Mouse (Mus musculus): ENCODE measurements around the gene Gm3448.
A peak's percentile ranks its signal among the peaks of the same experiment; 100 is the strongest.
"Not testable (repeated sequence)": the region's sequence is repeated elsewhere in the genome, so short reads cannot be mapped to it uniquely, and the experiment has no call there.

The Gm3448 gene

GRCm38 (mm10) chr17:15031414-15031813 is 9.9 kb downstream of the Gm3448 start:
- not testable (repeated sequence) for DNase-seq (ENCODE audit: low read depth)

- not testable (repeated sequence) for DNase-seq (ENCODE audit: low read depth)
These were observed 15.8 kb downstream of the Gm3448 start for GRCm38 (mm10) chr17:15025513-15025912.

- DNase-seq (ENCODE audit: low read depth) = not testable (repeated sequence)
These were observed 16.7 kb downstream of the Gm3448 start for GRCm38 (mm10) chr17:15024502-15025193.

DNA sequence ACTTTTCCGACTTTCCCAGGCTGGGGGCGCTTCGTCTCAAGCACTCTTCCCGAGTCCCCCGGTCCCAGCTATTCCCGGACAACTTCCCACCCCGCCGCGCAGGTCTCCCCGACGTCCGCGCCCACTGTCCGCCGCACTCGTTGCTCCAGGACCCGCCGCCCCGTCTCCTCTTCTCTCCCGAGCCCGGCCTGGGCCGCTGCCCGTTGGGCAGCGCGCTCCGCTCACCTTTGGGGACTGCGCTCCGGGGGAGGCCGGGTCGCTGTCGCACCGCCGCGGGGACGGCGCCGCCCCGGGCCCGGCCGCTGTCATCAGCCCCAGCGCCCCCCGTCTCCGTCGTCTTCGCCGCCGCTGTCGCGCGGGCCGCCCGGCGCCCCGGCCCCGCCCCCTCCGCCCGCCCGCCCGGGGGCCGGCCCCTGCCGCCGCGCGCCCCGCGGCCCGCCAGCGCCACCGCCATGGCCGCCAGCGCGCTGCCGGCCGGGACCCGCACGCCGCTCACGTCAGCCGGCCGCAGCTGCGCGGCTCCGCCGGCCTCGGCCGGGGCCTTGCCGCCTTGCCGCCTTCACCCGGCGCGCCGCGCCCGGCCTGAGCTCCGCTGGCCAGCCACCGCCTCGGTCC is 17.4 kb downstream of the Gm3448 start:
- DNase-seq (ENCODE audit: low read depth) = not testable (repeated sequence)

DNA sequence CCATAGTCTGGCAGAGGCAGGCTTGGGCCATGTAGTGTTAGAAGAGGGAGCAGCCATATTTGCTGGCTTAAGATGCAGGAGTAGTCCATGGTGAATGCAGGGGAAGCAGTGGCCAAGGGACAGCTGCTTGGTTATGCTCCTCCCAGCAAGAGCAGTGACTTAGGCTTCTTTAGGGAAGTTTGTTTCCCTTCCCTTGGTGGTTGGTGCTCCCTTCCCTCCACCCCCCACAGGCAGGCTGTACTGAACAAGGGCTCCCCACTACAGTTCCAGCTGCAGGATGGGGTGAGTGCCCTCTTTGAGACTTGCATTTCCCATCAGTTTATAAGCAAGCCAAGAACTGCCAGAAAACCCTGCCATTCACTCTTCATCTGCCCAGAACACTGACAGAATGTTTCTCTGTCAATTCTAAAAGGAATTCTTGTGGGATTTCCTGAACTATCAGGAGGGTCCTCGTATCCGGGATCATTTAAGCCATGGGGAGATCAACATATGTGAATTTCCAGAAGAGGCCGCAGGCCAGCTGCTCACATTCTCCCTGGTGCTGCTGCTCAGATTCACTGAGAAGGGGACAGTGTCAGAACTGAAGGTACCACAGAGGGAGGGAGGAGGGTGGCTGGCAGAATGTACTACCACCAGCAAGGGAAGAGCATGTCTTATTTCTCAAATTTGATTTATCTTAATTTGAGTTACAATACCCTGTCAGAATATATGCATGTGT is 19.7 kb downstream of the Gm3448 start:
- DNase-seq (ENCODE audit: low read depth) = not testable (repeated sequence)

DNA sequence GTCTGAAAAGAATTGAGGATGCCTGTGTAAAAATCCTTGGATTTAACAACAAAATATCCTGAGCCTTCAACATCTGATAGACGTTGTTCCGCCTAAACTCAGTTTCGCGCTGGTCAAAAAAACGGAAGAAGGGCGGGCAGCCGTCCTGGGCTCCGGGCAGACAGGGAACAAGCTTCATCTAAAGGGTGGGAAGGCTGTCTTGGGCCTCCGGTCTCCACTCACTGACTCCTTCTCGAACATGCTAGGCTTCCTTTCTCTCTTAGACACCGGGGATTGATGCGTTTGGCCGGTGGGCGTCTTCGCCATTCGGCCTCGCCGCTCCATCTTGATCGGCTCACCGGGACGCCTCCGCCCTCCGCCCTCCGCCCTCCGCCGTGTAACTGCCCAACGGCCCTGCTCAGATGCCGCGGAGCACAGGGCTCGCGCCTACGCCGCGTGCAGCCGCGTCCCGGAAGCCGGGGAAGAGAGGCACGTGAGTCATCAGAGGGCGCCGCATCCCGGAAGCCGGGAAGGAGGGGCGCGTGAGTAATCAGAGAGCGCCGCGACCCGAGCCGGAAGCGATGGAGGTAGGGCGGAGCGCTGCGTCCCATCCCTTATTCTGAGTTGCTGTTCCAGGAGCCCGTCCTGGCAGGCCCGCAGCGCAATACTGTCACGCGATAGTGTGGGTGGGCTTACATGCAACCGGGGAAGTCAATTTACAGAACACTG is 31.5 kb downstream of the Gm3448 start, which contains the start of gene Gm3435:
Gene Gm3435 (plus strand): TSS at position 471 of the 708 bp plus-strand sequence.
- DNase-seq (ENCODE audit: low read depth) = not testable (repeated sequence)

DNA sequence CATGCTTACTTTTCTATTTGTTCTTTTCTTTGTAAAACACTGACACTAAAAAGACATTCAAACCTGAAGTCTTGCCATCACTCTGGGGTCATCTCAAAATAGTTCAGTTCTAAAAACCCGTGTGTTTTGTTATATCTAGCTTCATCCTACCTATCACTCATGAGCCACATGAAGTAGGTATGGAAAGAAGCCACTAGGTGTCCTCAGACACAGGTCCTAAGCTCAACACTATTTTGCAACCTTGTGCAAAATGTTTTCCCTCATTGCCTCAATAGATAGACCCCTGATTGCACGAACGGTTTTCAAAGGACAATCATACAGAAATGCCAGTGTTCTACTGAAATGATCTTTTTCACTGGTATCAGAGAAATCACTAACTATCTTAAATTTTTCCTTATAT is 32.2 kb downstream of the Gm3448 start:
- DNase-seq (ENCODE audit: low read depth) = not testable (repeated sequence)

DNA sequence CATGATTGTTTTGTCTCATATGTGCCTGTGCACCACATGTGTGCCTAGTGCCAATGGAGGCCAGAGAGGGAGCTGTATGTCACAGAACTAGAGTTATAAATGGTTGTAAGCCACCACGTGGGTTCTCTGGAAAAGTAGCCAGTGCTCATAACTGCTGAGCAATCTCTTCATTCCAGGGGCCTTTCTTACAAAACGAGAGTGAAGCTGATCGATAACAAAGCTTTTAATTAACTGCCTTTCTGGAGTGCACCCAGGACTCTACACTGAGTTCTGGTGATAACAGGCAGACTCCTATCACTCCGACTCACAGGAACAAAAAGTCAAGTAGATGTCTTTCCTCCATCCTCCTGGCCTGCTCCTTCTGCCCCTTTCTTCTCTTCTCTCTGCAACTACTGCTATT is 41.3 kb downstream of the Gm3448 start:
- not testable (repeated sequence) for DNase-seq (ENCODE audit: low read depth)

- DNase-seq (ENCODE audit: low read depth) = not testable (repeated sequence)
These were observed 47.2 kb downstream of the Gm3448 start for GRCm38 (mm10) chr17:14994140-14994539.

DNA sequence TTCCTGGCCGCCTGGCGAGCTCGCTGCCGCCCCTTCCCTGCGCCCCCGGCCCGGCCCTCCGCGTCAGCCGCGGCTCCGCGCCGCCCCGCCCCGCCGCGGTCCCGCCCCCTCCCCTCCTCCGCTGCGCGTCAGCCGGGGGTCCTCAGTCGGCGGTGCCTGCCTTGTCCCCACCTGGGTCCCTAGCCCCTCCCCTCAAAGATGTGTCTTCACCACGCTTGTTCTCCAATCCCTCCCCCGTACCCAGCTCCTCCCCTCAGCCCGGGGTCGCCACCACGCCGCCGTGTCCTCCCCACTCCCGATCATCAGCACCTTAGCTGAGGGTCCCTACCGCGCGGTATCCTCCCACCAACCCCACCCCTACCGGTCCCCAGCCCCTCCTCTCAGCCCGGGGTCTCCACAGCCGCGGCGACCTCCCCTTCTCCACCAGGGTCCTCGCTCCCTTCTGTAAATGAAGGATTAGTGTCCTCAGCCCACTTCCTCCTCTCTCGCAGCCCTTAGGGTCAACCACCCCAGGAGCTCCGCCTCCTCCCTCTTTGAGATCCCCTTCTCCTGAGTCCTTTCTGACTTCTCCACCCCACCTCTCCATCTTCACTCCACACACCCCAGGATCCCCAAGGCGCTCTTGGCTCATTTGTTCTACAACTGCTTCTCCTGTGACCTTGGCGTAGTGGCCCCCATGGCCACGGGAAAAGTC is 48.1 kb downstream of the Gm3448 start:
- DNase-seq (ENCODE audit: low read depth) = not testable (repeated sequence)

DNA sequence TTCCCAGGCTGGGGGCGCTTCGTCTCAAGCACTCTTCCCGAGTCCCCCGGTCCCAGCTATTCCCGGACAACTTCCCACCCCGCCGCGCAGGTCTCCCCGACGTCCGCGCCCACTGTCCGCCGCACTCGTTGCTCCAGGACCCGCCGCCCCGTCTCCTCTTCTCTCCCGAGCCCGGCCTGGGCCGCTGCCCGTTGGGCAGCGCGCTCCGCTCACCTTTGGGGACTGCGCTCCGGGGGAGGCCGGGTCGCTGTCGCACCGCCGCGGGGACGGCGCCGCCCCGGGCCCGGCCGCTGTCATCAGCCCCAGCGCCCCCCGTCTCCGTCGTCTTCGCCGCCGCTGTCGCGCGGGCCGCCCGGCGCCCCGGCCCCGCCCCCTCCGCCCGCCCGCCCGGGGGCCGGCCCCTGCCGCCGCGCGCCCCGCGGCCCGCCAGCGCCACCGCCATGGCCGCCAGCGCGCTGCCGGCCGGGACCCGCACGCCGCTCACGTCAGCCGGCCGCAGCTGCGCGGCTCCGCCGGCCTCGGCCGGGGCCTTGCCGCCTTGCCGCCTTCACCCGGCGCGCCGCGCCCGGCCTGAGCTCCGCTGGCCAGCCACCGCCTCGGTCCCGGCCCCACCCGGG is 48.7 kb downstream of the Gm3448 start:
- not testable (repeated sequence) for DNase-seq (ENCODE audit: low read depth)

GRCm38 (mm10) chr17:14990116-14990702 is 51.1 kb downstream of the Gm3448 start:
- DNase-seq (ENCODE audit: low read depth) = not testable (repeated sequence)

DNA sequence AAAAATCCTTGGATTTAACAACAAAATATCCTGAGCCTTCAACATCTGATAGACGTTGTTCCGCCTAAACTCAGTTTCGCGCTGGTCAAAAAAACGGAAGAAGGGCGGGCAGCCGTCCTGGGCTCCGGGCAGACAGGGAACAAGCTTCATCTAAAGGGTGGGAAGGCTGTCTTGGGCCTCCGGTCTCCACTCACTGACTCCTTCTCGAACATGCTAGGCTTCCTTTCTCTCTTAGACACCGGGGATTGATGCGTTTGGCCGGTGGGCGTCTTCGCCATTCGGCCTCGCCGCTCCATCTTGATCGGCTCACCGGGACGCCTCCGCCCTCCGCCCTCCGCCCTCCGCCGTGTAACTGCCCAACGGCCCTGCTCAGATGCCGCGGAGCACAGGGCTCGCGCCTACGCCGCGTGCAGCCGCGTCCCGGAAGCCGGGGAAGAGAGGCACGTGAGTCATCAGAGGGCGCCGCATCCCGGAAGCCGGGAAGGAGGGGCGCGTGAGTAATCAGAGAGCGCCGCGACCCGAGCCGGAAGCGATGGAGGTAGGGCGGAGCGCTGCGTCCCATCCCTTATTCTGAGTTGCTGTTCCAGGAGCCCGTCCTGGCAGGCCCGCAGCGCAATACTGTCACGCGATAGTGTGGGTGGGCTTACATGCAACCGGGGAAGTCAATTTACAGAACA is 62.8 kb downstream of the Gm3448 start, which contains the start of the genes 9030025P20Rik and Gm3417:
Gene 9030025P20Rik (plus strand): TSS at position 107 of the 677 bp plus-strand sequence.
Gene Gm3417 (minus strand): TSS at position 429 of the 677 bp plus-strand sequence.
- not testable (repeated sequence) for DNase-seq (ENCODE audit: low read depth)

- DNase-seq (ENCODE audit: low read depth) = not testable (repeated sequence)
These were observed 63.5 kb downstream of the Gm3448 start for GRCm38 (mm10) chr17:14977718-14978361.

GRCm38 (mm10) chr17:14968373-14968913 is 72.9 kb downstream of the Gm3448 start:
- not testable (repeated sequence) for DNase-seq (ENCODE audit: low read depth)

DNA sequence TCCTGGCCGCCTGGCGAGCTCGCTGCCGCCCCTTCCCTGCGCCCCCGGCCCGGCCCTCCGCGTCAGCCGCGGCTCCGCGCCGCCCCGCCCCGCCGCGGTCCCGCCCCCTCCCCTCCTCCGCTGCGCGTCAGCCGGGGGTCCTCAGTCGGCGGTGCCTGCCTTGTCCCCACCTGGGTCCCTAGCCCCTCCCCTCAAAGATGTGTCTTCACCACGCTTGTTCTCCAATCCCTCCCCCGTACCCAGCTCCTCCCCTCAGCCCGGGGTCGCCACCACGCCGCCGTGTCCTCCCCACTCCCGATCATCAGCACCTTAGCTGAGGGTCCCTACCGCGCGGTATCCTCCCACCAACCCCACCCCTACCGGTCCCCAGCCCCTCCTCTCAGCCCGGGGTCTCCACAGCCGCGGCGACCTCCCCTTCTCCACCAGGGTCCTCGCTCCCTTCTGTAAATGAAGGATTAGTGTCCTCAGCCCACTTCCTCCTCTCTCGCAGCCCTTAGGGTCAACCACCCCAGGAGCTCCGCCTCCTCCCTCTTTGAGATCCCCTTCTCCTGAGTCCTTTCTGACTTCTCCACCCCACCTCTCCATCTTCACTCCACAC is 79.7 kb downstream of the Gm3448 start:
- not testable (repeated sequence) for DNase-seq (ENCODE audit: low read depth)

- peak; percentile 51 for DNase-seq (ENCODE audit: low read depth)
These were observed 80.3 kb downstream of the Gm3448 start, which contains the start of gene Phf10 for GRCm38 (mm10) chr17:14960951-14961556. Phf10 (minus strand) TSS chr17:14961273.

- DNase-seq (ENCODE audit: low read depth) = peak; percentile 29
These were observed 80.8 kb downstream of the Gm3448 start for GRCm38 (mm10) chr17:14960520-14960919.

Measured in NIH3T3 (cell line).